Mouse (Mus musculus) small intestine, adult 2 months (tissue): ENCODE measurements around the gene Bzw2.

Source experiments
- CTCF ChIP-seq: fragments of 200-500 bp; IDR thresholded peaks from 2 replicates; pipeline ENCODE4 v1.5.1; 2012; ENCODE audit warnings: low read depth, mild to moderate bottlenecking, control low read depth, inconsistent platforms, low read length, moderate library complexity, mixed read lengths; ENCODE audit not compliant: insufficient replicate concordance, insufficient read length; ENCODE audit errors: extremely low read depth
- POLR2A ChIP-seq: fragments of 200-500 bp; IDR thresholded peaks from 2 replicates; pipeline ENCODE4 v1.6.1; 2012; ENCODE audit warnings: low read depth, mild to moderate bottlenecking, control low read depth, inconsistent platforms, low read length, moderate library complexity

DNA sequence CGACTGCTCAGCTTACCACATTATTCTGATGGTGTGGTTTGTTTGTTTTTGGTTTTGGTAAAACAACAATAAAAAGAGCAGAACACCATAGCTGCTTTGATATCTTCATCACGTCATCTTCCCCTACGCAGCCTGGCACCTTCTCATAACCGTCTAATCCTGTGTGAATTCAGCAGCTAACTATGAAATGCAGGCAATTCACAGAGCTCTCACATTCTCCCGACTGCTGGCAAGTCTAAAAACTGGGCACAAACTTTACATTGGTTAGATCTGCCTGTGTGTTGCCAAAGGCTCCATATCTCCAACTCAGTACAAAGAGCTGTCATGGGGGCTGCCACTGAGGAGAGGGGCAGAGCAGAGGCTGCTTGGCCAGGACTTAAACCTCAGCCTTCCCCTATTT, 47.4 kb downstream of the Bzw2 start:
- TF ChIP-seq POLR2A: no peak
- TF ChIP-seq CTCF: no peak
